Comparison of ENCODE assay signal across 20 mouse cellular contexts in genomic region chr6:95552339-95552950, GRCm38 (mm10).
A peak's percentile ranks its signal among the peaks of the same experiment; 100 is the strongest.
DNase-seq lines count a peak whose midpoint lies in the region; ATAC-seq and TF ChIP-seq lines count a peak whose summit lies in the region.
"Had no signal": no experiment of that assay in that cellular context is flagged by ENCODE, and none has a peak within 500 bp of the region (broad histone marks: within the 10 kb centered on the region; RNA-seq: fewer than 3 reads in every experiment).

No protein-coding gene starts in this region.

- H3K27ac ChIP-seq in kidney, embryonic 15.5 days, result no peak overlapping the region
- H3K27ac ChIP-seq in CH12.LX (ENCODE audit: insufficient read depth, low read depth), result no peak overlapping the region
- H3K27ac ChIP-seq in limb, embryonic 10.5 days, result peak overlapping the region; percentile 5; the same call in 1 of the 2 replicates
- H3K27ac ChIP-seq in hindbrain, embryonic 12.5 days, result no peak overlapping the region
- H3K27ac ChIP-seq: heart, embryonic 15.5 days; hindbrain, embryonic 14.5 days; limb, embryonic 13.5 days; liver, embryonic 15.5 days; midbrain, embryonic 10.5 days; stomach, postnatal 0 days had no signal

- peak; percentile 27; the same call in 1 of the 2 replicates for TF ChIP-seq EP300 in CH12.LX (IDR thresholded peaks at IDR 0.05; ENCODE audit: low read length)

- H3K9ac ChIP-seq in kidney, embryonic 15.5 days, result no peak overlapping the region
- no peak overlapping the region; the same call in 1 of the 2 replicates for H3K9ac ChIP-seq in CH12.LX (ENCODE audit: insufficient read depth, low read depth)
- no peak overlapping the region for H3K9ac ChIP-seq in hindbrain, embryonic 12.5 days
- H3K9ac ChIP-seq: heart, embryonic 15.5 days; hindbrain, embryonic 14.5 days; limb, embryonic 13.5 days; liver, embryonic 15.5 days had no signal

- peak; percentile 69 for ATAC-seq in kidney, embryonic 15.5 days (replicated peaks; ENCODE audit: low FRiP score)
- ATAC-seq in hindbrain, embryonic 12.5 days (ENCODE audit: low FRiP score), result no peak

- TF ChIP-seq POLR2A in CH12.LX (IDR thresholded peaks at IDR 0.05; ENCODE audit: low read depth, low read length), result no peak

- no peaks in the 10 kb centered on the region for H3K79me2 ChIP-seq in CH12.LX (replicated peaks; ENCODE audit: control insufficient read depth, extremely low read depth, insufficient read depth, poor library complexity, severe bottlenecking)

- H3K4me2 ChIP-seq in kidney, embryonic 15.5 days, result no peak overlapping the region
- no peak overlapping the region; the same call in 1 of the 2 replicates for H3K4me2 ChIP-seq in CH12.LX (ENCODE audit: insufficient read depth, low read depth, poor library complexity, severe bottlenecking)
- no peak overlapping the region for H3K4me2 ChIP-seq in hindbrain, embryonic 12.5 days (replicated peaks)
- H3K4me2 ChIP-seq: heart, embryonic 15.5 days; hindbrain, embryonic 14.5 days; limb, embryonic 13.5 days; liver, embryonic 15.5 days had no signal

- TF ChIP-seq RAD21 in CH12.LX (IDR thresholded peaks at IDR 0.05; ENCODE audit: low read depth, low read length), result no peak

- H3K36me3 ChIP-seq in kidney, embryonic 15.5 days, result peaks cover 3% of the 10 kb centered on the region; the same call in 1 of the 2 replicates
- H3K36me3 ChIP-seq in CH12.LX (replicated peaks in 1 of 2; ENCODE audit: control insufficient read depth in 1 of 2, insufficient read depth in 1 of 2, low read length in 1 of 2), result peaks cover 2 to 34% of the 10 kb centered on the region in 2 experiments
- no peaks in the 10 kb centered on the region for H3K36me3 ChIP-seq in limb, embryonic 10.5 days
- H3K36me3 ChIP-seq in hindbrain, embryonic 12.5 days, result no peaks in the 10 kb centered on the region
- H3K36me3 ChIP-seq: heart, embryonic 15.5 days; limb, embryonic 13.5 days; liver, embryonic 15.5 days; midbrain, embryonic 10.5 days had no signal

- no peaks in the 10 kb centered on the region for H3K27me3 ChIP-seq in kidney, embryonic 15.5 days
- H3K27me3 ChIP-seq in CH12.LX (replicated peaks), result no peaks in the 10 kb centered on the region
- no peaks in the 10 kb centered on the region for H3K27me3 ChIP-seq in limb, embryonic 10.5 days (ENCODE audit: low read depth, poor library complexity, severe bottlenecking)
- H3K27me3 ChIP-seq in hindbrain, embryonic 12.5 days, result peaks cover 12% of the 10 kb centered on the region
- H3K27me3 ChIP-seq: heart, embryonic 15.5 days; limb, embryonic 13.5 days; liver, embryonic 15.5 days had no signal

- peaks cover 17% of the 10 kb centered on the region for H3K4me1 ChIP-seq in kidney, embryonic 15.5 days
- H3K4me1 ChIP-seq in CH12.LX (ENCODE audit: control insufficient read depth in 1 of 2, insufficient read depth in 2 of 2), result peaks cover 0 to 67% of the 10 kb centered on the region in 2 experiments; a peak in 2 of 4 replicates
- H3K4me1 ChIP-seq in limb, embryonic 10.5 days, result peaks cover 16% of the 10 kb centered on the region
- H3K4me1 ChIP-seq in hindbrain, embryonic 12.5 days, result peaks cover 5% of the 10 kb centered on the region; the same call in 1 of the 2 replicates
- H3K4me1 ChIP-seq: limb, embryonic 13.5 days; liver, embryonic 15.5 days had no signal

- TF ChIP-seq CTCF in CH12.LX (conservative IDR thresholded peaks at IDR 0.05 in 1 of 2, IDR thresholded peaks at IDR 0.05 in 1 of 2; ENCODE audit: low read depth in 2 of 2, low read length in 2 of 2), result no peak

- H3K4me3 ChIP-seq in kidney, embryonic 15.5 days (replicated peaks), result no peak overlapping the region
- H3K4me3 ChIP-seq in CH12.LX (replicated peaks in 1 of 3; ENCODE audit: low read depth in 2 of 3, low read length in 2 of 3, poor library complexity in 1 of 3), result no peak overlapping the region
- H3K4me3 ChIP-seq in limb, embryonic 10.5 days, result no peak overlapping the region
- no peak overlapping the region for H3K4me3 ChIP-seq in hindbrain, embryonic 12.5 days
- H3K4me3 ChIP-seq: erythroblast, embryonic 14.5 days; heart, embryonic 15.5 days; limb, embryonic 13.5 days; liver, embryonic 15.5 days; midbrain, embryonic 10.5 days had no signal

- DNase-seq in kidney, adult 18-20 months, result no peak
- DNase-seq in 416B (ENCODE audit: low read depth) (peak; percentile 56), CH12.LX (ENCODE audit: extremely low read depth) (peak; percentile 50)
- no peak for DNase-seq in limb, embryonic 10.5 days (ENCODE audit: low spot score)
- no peak for DNase-seq in frontal cortex, adult 2 months (ENCODE audit: extremely low spot score in 1 of 2, low spot score in 1 of 2)
- DNase-seq: adrenal gland, postnatal 36 days; cerebellum, postnatal 14 days; gastrocnemius, postnatal 36 days; kidney, adult 11 months; kidney, postnatal 36 days; thymus, postnatal 14 days had no signal

- in situ Hi-C loops in CH12.LX (cut with MboI; ENCODE audit: low pct_ligation_motif_present, low pct_unique_long_range_greater_than_20kb, low sequenced_read_pairs), result no loop called here

- dilution Hi-C loops in CH12.LX (cut with MboI; ENCODE audit: extremely low pct_ligation_motif_present, extremely low pct_unique_long_range_greater_than_20kb, low sequenced_read_pairs), result no loop called here

- WGBS in kidney, embryonic 15.5 days, result 30% methylated on average over 6 of the region's 6 CpGs
- WGBS in limb, embryonic 10.5 days, result 69% methylated on average over 6 of the region's 6 CpGs
- 70% methylated on average over 6 of the region's 6 CpGs for WGBS in hindbrain, embryonic 12.5 days

- no peaks in the 10 kb centered on the region for H3K9me3 ChIP-seq in kidney, embryonic 15.5 days (replicated peaks)
- H3K9me3 ChIP-seq in CH12.LX (replicated peaks; ENCODE audit: low read length), result no peaks in the 10 kb centered on the region
- no peaks in the 10 kb centered on the region for H3K9me3 ChIP-seq in limb, embryonic 10.5 days (replicated peaks)
- no peaks in the 10 kb centered on the region for H3K9me3 ChIP-seq in hindbrain, embryonic 12.5 days (replicated peaks)
- H3K9me3 ChIP-seq: heart, embryonic 15.5 days; limb, embryonic 13.5 days; liver, embryonic 15.5 days; midbrain, embryonic 10.5 days had no signal

TF ChIP-seq in CH12.LX, 34 proteins besides CTCF, POLR2A, EP300 and RAD21:
- no peak for TF ChIP-seq KAT2A (IDR thresholded peaks at IDR 0.05; ENCODE audit: insufficient replicate concordance, low read length)
- TF ChIP-seq RCOR1 (conservative IDR thresholded peaks at IDR 0.05; ENCODE audit: low read depth, low read length), result no peak
- TF ChIP-seq PAX5 (IDR thresholded peaks at IDR 0.05; ENCODE audit: low read length), result no peak
- TF ChIP-seq ZMIZ1 (IDR thresholded peaks at IDR 0.05; ENCODE audit: low read depth, low read length), result no peak
- TF ChIP-seq ETS1 (conservative IDR thresholded peaks at IDR 0.05; ENCODE audit: low read depth, low read length), result no peak
- TF ChIP-seq E2F4 (IDR thresholded peaks at IDR 0.05; ENCODE audit: insufficient replicate concordance, low read depth, low read length), result no peak
- TF ChIP-seq MEF2A (IDR thresholded peaks at IDR 0.05; ENCODE audit: borderline replicate concordance, low read depth, low read length), result no peak

Comparison
In these comparisons a context has a peak if more than half of its experiments do, and no peak if none do; other contexts are left out.
1. DNase-seq: peak in 416B (single experiment) and CH12.LX (single experiment); none in kidney, adult 18-20 months (single experiment), limb, embryonic 10.5 days (single experiment) and frontal cortex, adult 2 months (0 of 2).